Mouse (Mus musculus) activated CD4-positive, CD25-positive, alpha-beta regulatory T cell, adult 4 months (primary cell): ENCODE measurements at regions not wholly inside any gene's neighbourhood (a gene's known extent, or its start where the extent isn't known, plus 50 kb on each side); places are given as distances from the start of the nearest gene placed in this dataset.

Experiments used
- ATAC-seq: one replicate; pipeline ENCODE4 v1.8.0; 2017

- no peak for ATAC-seq
Observed at GRCm38 (mm10) chr14:100457870-100458726, 173.6 kb upstream of the Klf12 start.

DNA sequence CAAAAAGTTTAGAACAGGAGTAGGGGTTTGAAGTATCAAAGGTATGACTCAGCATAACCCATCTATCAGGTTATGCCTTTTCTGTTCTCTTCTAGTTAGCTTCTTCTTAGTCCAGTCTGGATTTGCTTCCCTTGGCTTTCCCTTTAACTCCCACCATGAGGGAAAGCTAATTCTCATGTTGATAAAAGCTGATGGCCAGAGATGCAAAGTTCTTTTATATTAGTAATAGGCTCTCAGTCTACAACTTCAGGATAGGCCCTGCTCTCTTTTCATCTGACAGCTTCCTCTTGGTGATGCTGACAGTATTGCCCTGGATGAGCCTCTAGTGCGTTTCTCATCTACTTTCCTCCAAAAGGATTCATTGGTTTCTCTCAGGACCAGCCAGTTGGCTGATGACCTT, 161.7 kb upstream of the Klf12 start:
- no peak for ATAC-seq

GRCm38 (mm10) chr14:100444848-100445247, 160.4 kb upstream of the Klf12 start:
- ATAC-seq = no peak

GRCm38 (mm10) chr14:100444099-100444498, 159.6 kb upstream of the Klf12 start:
- ATAC-seq = no peak

DNA sequence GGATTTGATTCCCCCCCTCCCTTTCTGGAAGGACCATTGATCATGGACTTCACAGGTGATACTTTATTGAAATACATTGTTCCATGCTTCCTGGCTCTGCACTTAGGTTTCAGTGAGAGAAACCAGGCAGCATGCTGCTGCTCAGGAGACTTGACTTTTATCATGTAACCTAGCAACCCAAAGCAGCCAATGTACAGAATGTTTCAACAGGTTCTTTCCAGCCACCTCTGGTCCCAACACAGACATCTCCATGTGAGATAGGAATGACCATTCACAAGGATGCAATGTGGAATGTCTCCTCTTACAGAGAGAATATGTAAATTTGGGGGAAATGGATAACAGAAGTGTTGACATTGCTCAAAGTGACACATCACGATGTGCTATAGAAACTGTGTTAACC, 153.1 kb upstream of the Klf12 start:
- ATAC-seq = no peak

GRCm38 (mm10) chr14:100429662-100430061, 145.2 kb upstream of the Klf12 start:
- ATAC-seq = no peak

DNA sequence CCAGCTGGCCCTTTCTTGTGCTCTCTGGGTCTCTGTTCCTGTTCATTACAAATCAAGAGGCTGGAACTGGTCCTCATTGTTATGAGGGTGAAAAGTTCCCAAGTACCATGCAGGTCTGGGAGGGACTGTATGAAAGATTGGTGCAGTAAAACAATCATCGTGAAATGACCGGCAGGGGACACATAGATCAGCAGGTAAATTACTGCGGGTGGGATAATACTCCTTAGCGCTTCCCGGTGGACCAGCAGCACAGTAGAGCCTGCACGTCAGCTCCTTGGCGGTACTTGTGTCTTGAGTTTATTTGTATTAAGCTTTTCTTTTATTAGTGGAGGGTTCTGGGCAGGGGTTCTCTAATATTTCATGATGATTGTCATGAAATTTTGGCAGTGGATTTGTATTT, 141.9 kb upstream of the Klf12 start:
- ATAC-seq = no peak

DNA sequence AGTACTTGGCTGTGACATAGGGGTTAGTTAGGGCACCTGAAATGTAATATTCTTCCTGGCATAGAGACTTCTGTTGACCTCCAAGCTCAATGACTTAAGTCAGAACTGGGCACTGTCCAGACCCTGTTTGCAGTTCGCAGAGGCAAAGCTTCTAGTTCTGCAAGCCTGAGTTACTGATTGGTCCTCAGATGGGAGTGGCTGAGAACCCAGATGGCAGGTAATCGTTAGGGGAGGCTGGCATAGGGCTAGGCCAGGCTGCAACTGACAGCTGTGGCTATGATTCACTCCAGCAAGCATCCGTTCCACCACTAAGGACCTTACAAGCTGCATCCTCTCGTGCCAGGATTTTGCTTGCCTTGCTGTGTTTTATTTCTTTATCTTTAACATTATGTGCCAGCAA, 139.3 kb upstream of the Klf12 start:
- ATAC-seq = no peak

GRCm38 (mm10) chr14:100421666-100422065, 137.2 kb upstream of the Klf12 start:
- ATAC-seq = no peak

- no peak for ATAC-seq
Observed at GRCm38 (mm10) chr14:100415099-100415498, 130.6 kb upstream of the Klf12 start.

DNA sequence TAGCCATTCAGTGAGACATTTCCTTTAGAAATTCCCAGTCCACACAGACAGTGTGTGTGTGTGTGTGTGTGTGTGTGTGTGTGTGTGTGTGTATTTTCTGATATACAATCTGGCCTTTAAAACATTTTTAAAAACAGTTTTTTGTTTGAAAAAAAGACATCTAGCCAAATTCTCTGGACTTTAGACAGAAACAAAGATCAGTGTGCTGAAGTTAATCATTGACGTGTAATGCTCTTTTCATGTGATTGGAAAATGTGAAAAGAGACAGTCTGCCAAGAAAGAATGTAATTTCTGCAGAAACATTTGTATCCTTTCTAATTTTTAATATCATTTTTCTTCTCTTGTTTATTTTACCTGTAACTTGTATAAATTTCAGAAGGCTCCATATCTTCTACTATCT, 127.7 kb upstream of the Klf12 start:
- no peak for ATAC-seq

DNA sequence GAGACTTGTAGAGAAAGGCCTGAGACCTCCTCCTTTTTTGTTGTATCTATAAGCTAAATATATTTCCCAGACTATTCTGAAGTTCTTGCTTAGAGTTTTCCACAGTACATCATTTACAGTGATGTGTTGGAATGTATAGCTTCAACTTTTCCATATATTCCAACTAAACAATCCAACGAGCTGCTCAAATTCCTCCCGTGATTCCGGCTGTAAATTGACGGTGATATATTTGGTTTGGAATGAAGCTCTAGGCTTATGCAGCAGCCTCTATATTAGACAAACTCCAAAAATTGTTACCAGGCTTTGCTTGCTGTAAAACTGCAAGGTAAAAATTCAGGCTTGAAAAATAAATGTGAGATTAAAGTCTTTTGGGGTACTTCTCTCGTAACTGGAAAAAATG, 112.7 kb upstream of the Klf12 start:
- no peak for ATAC-seq

GRCm38 (mm10) chr14:100375218-100375983, 90.9 kb upstream of the Klf12 start:
- no peak for ATAC-seq

DNA sequence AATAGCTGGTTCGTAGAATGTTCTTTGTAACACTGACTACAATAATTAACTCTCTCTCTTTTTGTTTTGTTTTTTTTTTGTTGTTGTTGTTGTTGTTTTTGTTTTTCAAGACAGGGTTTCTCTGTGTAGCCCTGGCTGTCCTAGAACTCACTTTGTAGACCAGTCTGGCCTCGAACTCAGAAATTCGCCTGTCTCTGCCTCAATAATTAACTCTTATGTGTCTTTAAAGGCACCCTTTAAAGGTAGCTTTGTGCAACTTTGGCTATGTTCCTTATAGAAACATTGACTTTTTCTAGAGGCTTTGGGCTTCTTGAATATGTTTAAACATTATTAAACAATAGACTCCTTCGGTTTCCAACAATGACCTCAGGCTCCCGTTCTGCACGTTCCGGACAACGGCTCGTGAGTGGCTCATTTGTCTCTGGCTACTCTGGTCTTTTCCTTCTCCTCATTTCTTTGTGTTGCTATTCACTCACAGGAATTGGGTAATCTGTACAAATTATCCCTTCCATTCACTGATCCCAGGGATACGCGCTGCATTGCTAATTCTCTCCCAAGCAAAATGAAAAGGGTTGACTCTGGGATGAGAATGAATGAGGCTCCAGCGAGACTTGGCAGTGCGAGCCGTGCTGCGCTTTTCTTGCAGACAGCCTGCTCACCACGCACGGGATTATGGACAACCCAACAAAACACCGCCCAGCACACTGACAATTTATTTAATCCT, 90.2 kb upstream of the Klf12 start:
- no peak for ATAC-seq

GRCm38 (mm10) chr14:100366234-100366864, 81.9 kb upstream of the Klf12 start:
- ATAC-seq = no peak

- no peak for ATAC-seq
Observed at GRCm38 (mm10) chr14:100362786-100363185, 78.3 kb upstream of the Klf12 start.

GRCm38 (mm10) chr14:100361346-100362029, 77.0 kb upstream of the Klf12 start:
- ATAC-seq = no peak

DNA sequence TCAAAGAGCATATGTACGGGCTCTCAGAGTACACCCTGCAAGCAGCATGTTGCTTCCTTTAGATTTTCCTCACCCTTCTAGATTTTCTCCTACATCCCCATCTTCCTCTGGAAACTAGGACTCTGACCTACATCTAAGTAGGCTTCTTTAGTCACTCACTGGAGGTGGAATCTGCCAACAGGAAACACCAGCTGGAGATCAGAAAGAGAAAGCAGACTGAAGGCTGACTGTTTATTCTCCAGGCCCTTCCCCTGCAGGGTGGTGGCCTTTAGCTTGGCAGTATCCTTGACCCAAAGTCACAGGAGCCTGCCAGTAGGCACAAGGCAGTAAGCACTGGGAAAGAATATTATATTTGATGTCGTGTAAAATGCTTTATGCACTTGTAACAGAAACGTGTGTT, 75.4 kb upstream of the Klf12 start:
- no peak for ATAC-seq

DNA sequence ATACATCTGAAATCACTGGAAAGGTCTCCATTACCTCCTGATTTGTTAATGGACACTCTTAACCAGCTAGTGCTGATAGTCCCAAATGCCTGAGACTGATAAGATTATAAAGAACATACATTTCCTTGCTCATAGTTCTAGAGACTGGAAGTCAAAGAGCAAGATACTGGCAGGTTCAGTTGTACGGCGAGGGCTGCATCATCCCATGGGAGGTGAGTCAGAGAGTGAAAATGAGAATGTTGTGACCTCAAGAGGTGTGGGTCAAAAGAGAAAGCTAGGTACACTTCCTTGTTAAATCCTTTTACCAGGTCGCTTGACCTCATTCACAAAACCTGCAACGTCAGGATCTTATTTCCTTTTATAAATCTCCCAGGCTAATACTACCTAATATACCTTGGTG, 72.7 kb upstream of the Klf12 start:
- ATAC-seq = no peak

- no peak for ATAC-seq
Observed at GRCm38 (mm10) chr14:100353508-100353907, 69.0 kb upstream of the Klf12 start.

DNA sequence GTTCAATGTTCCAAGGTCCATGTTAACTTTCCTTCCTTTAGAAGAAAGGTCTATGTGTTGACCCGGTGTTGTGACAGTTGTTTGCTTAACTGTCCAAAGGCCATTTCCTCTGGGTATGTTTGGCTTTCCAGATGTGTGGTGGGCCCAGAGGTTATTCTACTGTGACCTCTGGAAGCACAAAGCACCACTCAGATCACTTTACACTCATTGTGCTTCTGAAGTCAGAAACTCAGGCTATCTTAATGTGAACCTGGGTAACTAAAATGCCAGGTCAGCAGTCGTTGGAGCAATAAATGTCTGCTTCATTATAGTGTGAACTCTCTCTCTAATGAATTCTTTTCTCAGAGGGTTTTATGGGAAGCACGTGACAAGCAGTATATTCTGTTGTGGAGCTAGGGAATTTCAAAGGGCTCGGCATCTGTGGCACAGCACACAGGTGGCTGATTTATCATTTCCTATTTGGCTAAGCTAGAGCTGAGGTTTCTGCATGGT, 68.5 kb upstream of the Klf12 start:
- no peak for ATAC-seq

DNA sequence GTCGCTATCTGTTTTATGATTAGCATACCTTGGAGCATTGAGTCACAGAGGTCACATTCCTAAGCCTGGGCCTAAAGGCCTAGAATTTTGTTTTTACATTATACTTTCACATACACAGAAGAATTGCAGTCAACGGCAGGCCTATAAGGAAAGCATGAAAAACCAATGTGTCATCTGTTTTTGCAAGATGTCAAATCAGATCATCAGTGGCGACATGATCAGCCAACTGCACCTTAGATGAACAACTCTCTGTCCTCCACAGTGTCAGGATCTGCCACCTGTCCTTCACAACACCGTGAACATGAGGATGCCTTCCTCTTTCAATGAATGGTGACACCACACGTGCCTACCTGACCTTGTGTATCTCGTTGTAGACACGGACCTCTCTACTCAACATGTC, 66.5 kb upstream of the Klf12 start:
- no peak for ATAC-seq
